Mouse (Mus musculus) myocyte (in vitro differentiated cells): ENCODE results near the gene Helt.

Source experiments
- E2F4 ChIP-seq: IDR thresholded peaks from one replicate; pipeline ENCODE4 v1.6.1; 2011; ENCODE audit warnings: mild to moderate bottlenecking, control low read depth, moderate library complexity; ENCODE audit not compliant: insufficient read depth
- MAX ChIP-seq: IDR thresholded peaks from one replicate; pipeline ENCODE4 v1.6.1; 2011; ENCODE audit warnings: low read depth, mild to moderate bottlenecking, control low read depth
- POLR2A ChIP-seq: IDR thresholded peaks from one replicate; pipeline ENCODE4 v1.6.1; 2011; ENCODE audit warnings: low read depth, mild to moderate bottlenecking, control low read depth, moderate library complexity; ENCODE audit not compliant: insufficient read length
- REST ChIP-seq: IDR thresholded peaks from one replicate; pipeline ENCODE4 v1.6.1; 2011; ENCODE audit warnings: mild to moderate bottlenecking, control low read depth, moderate library complexity; ENCODE audit not compliant: insufficient read depth, insufficient read length
- SRF ChIP-seq: IDR thresholded peaks from one replicate; pipeline ENCODE4 v1.6.1; 2011; ENCODE audit warnings: low read depth; ENCODE audit not compliant: control insufficient read depth, insufficient read length

- TF ChIP-seq POLR2A (no peak), REST (no peak), MAX (no peak), SRF (no peak), E2F4 (no peak)
Measured at GRCm38 (mm10) chr8:46293201-46293600, 1.3 kb downstream of the Helt start.
